Mouse (Mus musculus) liver, embryonic 14.5 days (tissue): Measurements from ENCODE around the gene Clcn5. TPM values are rescaled to one million over a fixed set of nuclear protein-coding genes. Genes with fewer than 3 reads are reported as not detected.

ENCODE experiments used
- ATAC-seq: fragments of 200-750 bp; cut with Nextera tagmentation; 2 replicates; pipeline ENCODE4 v1.8.0; 2017; ENCODE audit warnings: moderate number of reproducible peaks, mild to moderate bottlenecking, moderate library complexity; ENCODE audit not compliant: insufficient read depth
- DNase-seq, 3 experiments: peaks; one replicate each; pipeline ENCODE4 v3.0.0-alpha.2; 2012 to 2013; ENCODE audit warnings: low read depth in 3 of 3, low spot score in 3 of 3
- H3K27ac ChIP-seq: fragments of 300-500 bp; sonication (generic); 2 replicates; pipeline ENCODE4 v1.5.1; 2014; ENCODE audit warnings: moderate library complexity, mild to moderate bottlenecking, control low read depth, inconsistent platforms
- H3K27me3 ChIP-seq: fragments of 300-500 bp; sonication (generic); 2 replicates; pipeline ENCODE4 v1.6.1; 2014; ENCODE audit warnings: mild to moderate bottlenecking, low read length, moderate library complexity; ENCODE audit not compliant: control insufficient read depth, insufficient read depth
- H3K36me3 ChIP-seq: fragments of 300-500 bp; sonication (generic); replicated peaks from 2 replicates; pipeline ENCODE4 v1.6.1; 2014; ENCODE audit warnings: low read depth; ENCODE audit not compliant: control insufficient read depth, insufficient read depth
- H3K4me1 ChIP-seq, 2 experiments: fragments of 200-500 bp in 1 of 2; fragments of 300-500 bp in 1 of 2; sonication (generic) in 1 of 2; replicated peaks; 2 replicates each; pipeline ENCODE4 v1.6.1; 2012 to 2014; ENCODE audit warnings: antibody characterized with exemption in 1 of 2, inconsistent platforms in 1 of 2, low read length in 1 of 2; ENCODE audit not compliant: control insufficient read depth in 2 of 2, insufficient read depth in 2 of 2
- H3K4me2 ChIP-seq: fragments of 300-500 bp; sonication (generic); 2 replicates; pipeline ENCODE4 v1.6.1; 2014; ENCODE audit warnings: low read depth, mild to moderate bottlenecking, control low read depth, moderate library complexity
- H3K4me3 ChIP-seq, 2 experiments: fragments of 200-500 bp in 1 of 2; fragments of 300-500 bp in 1 of 2; sonication (generic) in 1 of 2; 2 replicates each; pipeline ENCODE4 v1.5.1; 2012 to 2014; ENCODE audit warnings: low read depth in 2 of 2, low read length in 2 of 2, mild to moderate bottlenecking in 2 of 2, control low read depth in 1 of 2, inconsistent platforms in 1 of 2, moderate library complexity in 1 of 2; ENCODE audit not compliant: insufficient read depth in 1 of 2
- H3K9ac ChIP-seq: fragments of 300-500 bp; sonication (generic); replicated peaks from 2 replicates; pipeline ENCODE4 v1.6.1; 2014; ENCODE audit warnings: mild to moderate bottlenecking, control low read depth, moderate library complexity
- H3K9me3 ChIP-seq: fragments of 300-500 bp; sonication (generic); 2 replicates; pipeline ENCODE4 v1.6.1; 2016; ENCODE audit warnings: low read length, mixed read lengths; ENCODE audit not compliant: control insufficient read depth
- CTCF ChIP-seq: IDR thresholded peaks from 2 replicates; pipeline ENCODE4 v1.5.1; 2016; ENCODE audit warnings: antibody characterized with exemption, low read depth, control low read depth
- EP300 ChIP-seq: IDR thresholded peaks from 2 replicates; pipeline ENCODE4 v1.6.1; 2016; ENCODE audit warnings: antibody characterized with exemption, low read depth
- WGBS: fragments of 180-500 bp; shearing (Covaris S2); extraction: QIAGEN DNeasy Blood & Tissue Kit; methylation state at CpG from one replicate; pipeline ENCODE4 v1.1.7; 2014; ENCODE audit not compliant: insufficient replicate concordance; 5-methylcytosine and 5-hydroxymethylcytosine counted together
- polyA plus RNA-seq, 2 experiments: library from polyadenylated mRNA; depleted of rRNA in 1 of 2; stranded (reverse) in 1 of 2; unstranded in 1 of 2; fragments of >200 nt; fragmentation: Nextera tagmentation in 1 of 2; extraction: Ambion mirVana in 1 of 2; gene quantifications; 2 replicates each; pipeline versions ENCODE4 v1.2.1 to v1.2.3; 2012 to 2014

The Clcn5 gene
- polyA plus RNA-seq, 2 experiments, result 2.2 to 3.4 TPM

- DNase-seq, result no peak
- no peak for ATAC-seq
- 55% methylated on average over 10 of the region's 10 CpGs for WGBS
These were observed 4.0 kb downstream of the Clcn5 start for GRCm38 (mm10) chrX:7315115-7315514.

GRCm38 (mm10) chrX:7314645-7315044, 4.5 kb downstream of the Clcn5 start:
- ATAC-seq (no peak), DNase-seq (no peak)
- H3K4me3 ChIP-seq, result no peak overlapping the region

More at GRCm38 (mm10) chrX:7315115-7315514, 4.0 kb downstream of the Clcn5 start:
- Histone ChIP-seq H3K4me2 (no peak overlapping the region), H3K36me3 (no peaks in the 10 kb centered on the region), H3K9ac (no peak overlapping the region), H3K27ac (no peak overlapping the region), H3K27me3 (no peaks in the 10 kb centered on the region), H3K4me3 (no peak overlapping the region), H3K9me3 (no peaks in the 10 kb centered on the region), H3K4me1 (no peaks in the 10 kb centered on the region)
- TF ChIP-seq CTCF (no peak), EP300 (no peak)

GRCm38 (mm10) chrX:7308242-7308641, 10.9 kb downstream of the Clcn5 start:
- Histone ChIP-seq H3K9me3 (no peaks in the 10 kb centered on the region), H3K4me3 (no peak overlapping the region), H3K4me1 (0 out of 4 replicates have a peak, but pooled peaks cover 0 to 2% of the 10 kb centered on the region in 2 experiments), H3K27me3 (no peaks in the 10 kb centered on the region), H3K9ac (no peak overlapping the region), H3K36me3 (no peaks in the 10 kb centered on the region), H3K27ac (no peak overlapping the region), H3K4me2 (no peak overlapping the region)
- DNase-seq (no peak), ATAC-seq (no peak)
- WGBS, result 21% methylated on average over 2 of the region's 2 CpGs
- TF ChIP-seq CTCF (no peak), EP300 (no peak)

More at GRCm38 (mm10) chrX:7314645-7315044, 4.5 kb downstream of the Clcn5 start:
- H3K36me3 ChIP-seq, result no peaks in the 10 kb centered on the region
- no peak overlapping the region for H3K27ac ChIP-seq
- H3K4me1 ChIP-seq, result no peaks in the 10 kb centered on the region
- no peaks in the 10 kb centered on the region for H3K27me3 ChIP-seq
- H3K9me3 ChIP-seq, result no peaks in the 10 kb centered on the region
- WGBS, result 79% methylated on average over 4 of the region's 4 CpGs
- TF ChIP-seq EP300, result no peak
- TF ChIP-seq CTCF, result no peak
- no peak overlapping the region for H3K4me2 ChIP-seq
- no peak overlapping the region for H3K9ac ChIP-seq

- Histone ChIP-seq H3K4me2 (no peak overlapping the region), H3K27ac (no peak overlapping the region), H3K9me3 (no peaks in the 10 kb centered on the region), H3K36me3 (no peaks in the 10 kb centered on the region), H3K4me1 (0 out of 4 replicates have a peak, but pooled peaks cover 0 to 2% of the 10 kb centered on the region in 2 experiments), H3K4me3 (no peak overlapping the region), H3K9ac (no peak overlapping the region), H3K27me3 (no peaks in the 10 kb centered on the region)
- TF ChIP-seq CTCF (no peak), EP300 (no peak)
- no peak for DNase-seq
- no peak for ATAC-seq
- WGBS, result 36% methylated on average over 5 of the region's 5 CpGs
These were observed 12.3 kb downstream of the Clcn5 start for GRCm38 (mm10) chrX:7306861-7307260.

- DNase-seq, result no peak
- H3K27ac ChIP-seq, result no peak overlapping the region
- WGBS, result 41% methylated on average over 2 of the region's 2 CpGs
- H3K9ac ChIP-seq, result no peak overlapping the region
- no peak for ATAC-seq
- no peaks in the 10 kb centered on the region for H3K4me1 ChIP-seq
- no peak overlapping the region for H3K4me2 ChIP-seq
- no peaks in the 10 kb centered on the region for H3K9me3 ChIP-seq
- no peak for TF ChIP-seq EP300
- TF ChIP-seq CTCF, result no peak
- no peaks in the 10 kb centered on the region for H3K36me3 ChIP-seq
- H3K27me3 ChIP-seq, result no peaks in the 10 kb centered on the region
- H3K4me3 ChIP-seq, result no peak overlapping the region
These were observed 26.2 kb downstream of the Clcn5 start for GRCm38 (mm10) chrX:7292981-7293380.
